Mouse (Mus musculus): ENCODE measurements around the gene Tlx1.

GRCm38 (mm10) chr19:45106689-45107088 lies 43.8 kb upstream of the Tlx1 start:
- TF ChIP-seq CTCF (IDR thresholded peaks at IDR 0.05; ENCODE audit: low read depth, low read length) (no peak), POLR2A (IDR thresholded peaks at IDR 0.05; ENCODE audit: insufficient read depth, low read length) (no peak)

Measured in ES-Bruce4 (cell line).